Comparison of ENCODE assay signal across 15 mouse cellular contexts in genomic region chr5:119015606-119016255, GRCm38 (mm10).
DNase-seq lines count a peak whose midpoint lies in the region; ATAC-seq lines count a peak whose summit lies in the region.
"Had no signal": no experiment of that assay in that cellular context is flagged by ENCODE, and none has a peak within 500 bp of the region (broad histone marks: within the 10 kb centered on the region; RNA-seq: fewer than 3 reads in every experiment).

No protein-coding gene starts in this region.

- no peak overlapping the region for H3K4me2 ChIP-seq in hindbrain, embryonic 11.5 days (replicated peaks; ENCODE audit: low read depth, low read length)
- H3K4me2 ChIP-seq in midbrain, embryonic 12.5 days (replicated peaks): no peak overlapping the region
- H3K4me2 ChIP-seq: liver, embryonic 11.5 days had no signal

- no peak overlapping the region for H3K27ac ChIP-seq in embryonic facial prominence, embryonic 10.5 days (replicated peaks)
- H3K27ac ChIP-seq in hindbrain, embryonic 11.5 days (ENCODE audit: low read depth, low read length): no peak overlapping the region
- H3K27ac ChIP-seq in midbrain, embryonic 12.5 days (replicated peaks): no peak overlapping the region
- H3K27ac ChIP-seq: kidney, postnatal 0 days had no signal

- H3K9ac ChIP-seq in hindbrain, embryonic 11.5 days (ENCODE audit: low read depth, low read length): no peak overlapping the region
- H3K9ac ChIP-seq in midbrain, embryonic 12.5 days (replicated peaks): no peak overlapping the region

- peaks cover 18% of the 10 kb centered on the region for H3K4me1 ChIP-seq in embryonic facial prominence, embryonic 10.5 days
- no peaks in the 10 kb centered on the region for H3K4me1 ChIP-seq in hindbrain, embryonic 11.5 days (replicated peaks; ENCODE audit: control insufficient read depth, insufficient read depth, low read length)
- H3K4me1 ChIP-seq in midbrain, embryonic 12.5 days: peaks cover 9% of the 10 kb centered on the region; the same call in 1 of the 2 replicates

- 8% methylated on average over 15 of the region's 15 CpGs for WGBS in embryonic facial prominence, embryonic 10.5 days
- 17% methylated on average over 15 of the region's 15 CpGs for WGBS in hindbrain, embryonic 11.5 days
- WGBS in midbrain, embryonic 12.5 days: 12% methylated on average over 15 of the region's 15 CpGs

- H3K36me3 ChIP-seq in embryonic facial prominence, embryonic 10.5 days (replicated peaks): no peaks in the 10 kb centered on the region
- H3K36me3 ChIP-seq in hindbrain, embryonic 11.5 days (ENCODE audit: control insufficient read depth, insufficient read depth, low read length): no peaks in the 10 kb centered on the region
- no peaks in the 10 kb centered on the region for H3K36me3 ChIP-seq in midbrain, embryonic 12.5 days

- ATAC-seq in hindbrain, embryonic 11.5 days (ENCODE audit: low FRiP score): peak; percentile 43; the same call in 1 of the 2 replicates
- peak; percentile 89 for ATAC-seq in midbrain, embryonic 12.5 days (ENCODE audit: low FRiP score, low read depth)

- no peak overlapping the region for H3K4me3 ChIP-seq in embryonic facial prominence, embryonic 10.5 days
- no peak overlapping the region for H3K4me3 ChIP-seq in hindbrain, embryonic 11.5 days (ENCODE audit: low read depth, low read length)
- H3K4me3 ChIP-seq in midbrain, embryonic 12.5 days: no peak overlapping the region
- H3K4me3 ChIP-seq: myocyte had no signal

- DNase-seq in MN1 (ENCODE audit: low spot score): peak; percentile 12
- DNase-seq in embryonic facial prominence, embryonic 10.5 days (ENCODE audit: low spot score): peak; percentile 42
- peak; percentile 28 for DNase-seq in hindbrain, embryonic 11.5 days (ENCODE audit: low spot score)
- DNase-seq in urinary bladder, postnatal 10 days (ENCODE audit: low spot score): no peak
- no peak for DNase-seq in cerebellum, postnatal 4 days (ENCODE audit: low spot score in 2 of 2)
- no peak for DNase-seq in left cerebral cortex, adult 11 months (ENCODE audit: low spot score)
- no peak for DNase-seq in testis, postnatal 10 days (ENCODE audit: low spot score)
- DNase-seq: heart, postnatal 10 days; lung, postnatal 10 days; right cerebral cortex, postnatal 25 days; thymus, postnatal 36 days had no signal

- no peaks in the 10 kb centered on the region for H3K9me3 ChIP-seq in embryonic facial prominence, embryonic 10.5 days
- H3K9me3 ChIP-seq in hindbrain, embryonic 11.5 days (ENCODE audit: control insufficient read depth, low read length): no peaks in the 10 kb centered on the region
- H3K9me3 ChIP-seq in midbrain, embryonic 12.5 days: no peaks in the 10 kb centered on the region

- peaks cover 45% of the 10 kb centered on the region for H3K27me3 ChIP-seq in embryonic facial prominence, embryonic 10.5 days (replicated peaks; ENCODE audit: low read depth, poor library complexity, severe bottlenecking)
- H3K27me3 ChIP-seq in hindbrain, embryonic 11.5 days (ENCODE audit: control insufficient read depth, insufficient read depth, low read length): no peaks in the 10 kb centered on the region
- H3K27me3 ChIP-seq in midbrain, embryonic 12.5 days: peaks cover 16% of the 10 kb centered on the region; the same call in 1 of the 2 replicates

Comparison
In these comparisons a context has a peak if more than half of its experiments do, and no peak if none do; other contexts are left out.
1. DNase-seq: peak in MN1 (single experiment), embryonic facial prominence, embryonic 10.5 days (single experiment) and hindbrain, embryonic 11.5 days (single experiment); none in urinary bladder, postnatal 10 days (single experiment), cerebellum, postnatal 4 days (0 of 2), left cerebral cortex, adult 11 months (single experiment) and testis, postnatal 10 days (single experiment).